Mouse (Mus musculus) spleen, postnatal 4 days (tissue): ENCODE data around the gene Tspan18.

Source experiments
- DNase-seq, 2 experiments: peaks; one replicate each; pipeline ENCODE4 v3.0.0; 2022; ENCODE audit warnings: low spot score in 2 of 2

Gene Tspan18

GRCm38 (mm10) chr2:93161914-93162664 is 172.2 kb downstream of the Tspan18 start:
- DNase-seq = no peak

DNA sequence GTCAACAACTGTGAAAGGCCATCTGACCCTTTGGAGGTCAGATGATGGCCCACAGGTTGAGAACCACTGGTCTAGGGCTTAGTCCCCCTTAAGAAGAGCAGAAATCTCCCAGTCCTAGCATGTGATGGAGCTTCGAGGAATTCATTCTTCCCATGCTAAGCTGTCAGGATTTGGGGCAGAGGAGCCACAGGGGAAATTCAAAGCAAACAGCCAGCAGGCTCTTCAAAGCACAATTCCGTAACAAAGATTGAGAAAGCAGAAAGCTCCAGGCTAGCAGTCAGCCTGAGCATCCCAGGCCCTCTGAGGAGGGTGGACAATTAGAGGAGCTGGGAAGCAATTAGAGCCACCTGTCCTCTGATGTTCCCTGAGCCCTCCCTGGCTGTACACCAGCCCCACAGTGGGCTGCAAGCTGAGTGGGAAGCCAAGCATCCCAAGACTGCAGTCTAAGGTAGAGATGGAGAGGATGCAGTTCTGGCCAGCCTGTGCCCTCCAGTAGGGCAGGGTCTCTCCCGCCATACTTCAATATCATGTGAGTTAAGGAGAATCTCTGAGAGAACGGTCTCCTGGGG is 173.8 kb downstream of the Tspan18 start:
- no peak for DNase-seq

DNA sequence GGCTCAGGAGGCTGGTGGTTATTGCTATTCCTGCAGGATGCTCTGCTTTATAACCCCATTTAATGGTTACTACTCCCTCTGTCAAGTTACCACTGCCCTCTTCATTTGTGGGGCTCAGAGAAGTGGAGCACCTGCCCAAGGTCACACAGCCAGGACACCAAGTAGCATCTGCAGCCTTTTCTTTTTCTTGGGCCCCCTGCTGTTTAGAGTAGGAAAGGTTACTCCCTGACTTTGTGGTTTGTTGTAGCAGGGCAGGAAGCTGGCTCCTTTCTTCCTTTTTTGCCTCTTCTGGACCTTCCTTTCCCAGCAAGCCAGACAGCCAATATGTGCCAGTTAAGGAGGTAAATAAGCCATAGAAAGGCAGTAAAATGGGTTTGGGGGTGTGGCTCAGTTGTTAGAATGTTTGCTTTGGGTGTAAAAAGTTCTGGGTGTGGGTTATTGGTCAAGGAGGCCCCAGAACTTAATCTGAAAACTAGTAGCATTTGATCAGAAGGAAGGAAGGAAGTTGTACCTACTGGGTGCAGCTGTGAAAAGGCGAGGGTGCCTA is 179.7 kb downstream of the Tspan18 start:
- no peak for DNase-seq

DNA sequence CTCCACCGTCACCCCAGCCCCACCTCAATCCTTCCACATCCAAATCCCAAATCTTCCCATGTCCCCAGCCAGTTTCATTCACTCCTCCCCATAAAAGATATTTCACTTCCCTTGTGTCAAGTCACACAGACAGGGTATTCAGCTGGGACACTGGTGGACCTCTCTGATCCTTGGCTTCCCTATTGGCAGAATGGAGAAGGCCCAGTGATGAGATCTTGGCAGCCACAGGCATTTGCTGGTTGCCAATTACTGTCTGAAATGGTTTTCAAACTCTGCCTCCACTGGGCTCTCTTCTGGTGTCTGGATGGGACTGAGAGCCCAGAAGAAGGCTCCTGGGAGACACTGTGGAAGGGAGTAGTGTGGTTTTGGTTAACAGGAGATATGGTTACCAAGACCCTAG is 180.5 kb downstream of the Tspan18 start:
- DNase-seq = no peak

- no peak for DNase-seq
These were observed 181.3 kb downstream of the Tspan18 start for GRCm38 (mm10) chr2:93152883-93153491.

DNA sequence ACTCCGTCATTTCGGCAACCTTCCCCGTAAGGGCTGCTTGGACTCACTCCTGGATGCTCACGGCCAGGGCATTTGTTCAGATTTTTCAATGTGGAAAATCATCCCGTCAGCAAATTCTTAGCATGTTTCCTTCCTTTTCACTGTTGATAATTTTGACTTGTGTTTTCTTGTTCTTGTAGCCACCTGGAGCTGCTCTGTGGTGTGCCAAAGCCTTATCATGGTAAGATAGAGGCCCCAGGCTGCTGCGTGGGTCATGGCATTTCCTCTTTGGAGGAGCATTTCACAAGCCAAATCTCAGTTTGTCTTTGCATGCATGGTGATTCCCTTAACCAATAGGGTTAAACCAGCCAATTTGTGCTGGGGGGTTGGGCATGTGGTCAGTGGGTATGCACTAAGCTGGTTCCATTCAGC is 182.1 kb downstream of the Tspan18 start:
- no peak for DNase-seq
